Mouse (Mus musculus): Measurements from ENCODE around the gene Farp1.

- TF ChIP-seq CTCF (IDR thresholded peaks at IDR 0.05; ENCODE audit: low read depth, low read length) = no peak
- no peak for TF ChIP-seq POLR2A (IDR thresholded peaks at IDR 0.05; ENCODE audit: insufficient read depth, low read length)
These were observed 111.2 kb downstream of the Farp1 start for GRCm38 (mm10) chr14:121146213-121146612.
